Mouse (Mus musculus) adrenal gland, postnatal 36 days (tissue): ENCODE measurements around the gene Pcdh15. TPM values are rescaled to one million over a fixed set of nuclear protein-coding genes. Genes with fewer than 3 reads are reported as not detected.
A peak's percentile ranks its signal among the peaks of the same experiment; 100 is the strongest.

Experiments used
- DNase-seq, 2 experiments: peaks; one replicate each; pipeline ENCODE4 v3.0.0; 2021; ENCODE audit warnings: mixed read lengths in 1 of 2
- total RNA-seq, 2 experiments: library from RNA; stranded (reverse); gene quantifications; 2 replicates each; pipeline ENCODE4 v1.2.3; 2021

Gene Pcdh15
- total RNA-seq, 2 experiments from 2014 or later: 4.1 to 4.3 TPM

DNA sequence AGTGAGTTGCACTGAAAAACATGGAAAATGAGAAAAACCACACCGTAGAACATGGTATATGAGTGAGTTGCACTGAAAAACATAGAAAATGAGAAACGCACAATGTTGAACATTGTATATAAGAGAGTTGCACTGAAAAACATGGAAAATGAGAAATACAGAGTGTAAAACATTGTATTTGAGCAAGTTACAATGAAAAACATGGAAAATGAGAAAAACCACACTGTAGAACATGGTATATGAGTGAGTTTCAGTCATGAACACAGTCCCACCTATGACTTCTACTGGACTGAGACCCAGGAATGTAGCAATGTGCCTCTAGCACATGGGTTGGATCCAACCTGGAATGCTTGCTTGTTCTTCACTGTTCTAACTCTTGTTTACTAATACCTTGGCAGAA is 279.9 kb downstream of the Pcdh15 start:
- DNase-seq: no peak

DNA sequence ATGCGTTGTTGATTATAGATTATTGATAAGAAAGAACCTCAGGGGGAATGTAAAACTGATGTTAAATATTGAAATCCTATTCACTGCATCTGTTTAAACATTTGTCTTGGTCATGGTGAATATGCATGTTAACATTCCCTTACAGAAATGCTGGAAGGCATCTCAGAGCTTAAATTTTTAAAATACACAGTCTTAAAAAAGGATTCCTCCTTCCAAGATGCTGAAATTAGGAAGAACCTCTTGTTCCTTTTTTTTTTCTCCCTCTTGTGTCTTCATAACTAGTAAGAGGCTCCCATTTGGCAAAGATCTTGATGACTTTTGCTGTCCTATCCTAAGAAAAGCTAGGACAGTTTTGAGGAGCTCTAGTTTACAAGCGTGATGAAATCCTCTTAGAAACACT is 284.9 kb downstream of the Pcdh15 start:
- no peak for DNase-seq

DNA sequence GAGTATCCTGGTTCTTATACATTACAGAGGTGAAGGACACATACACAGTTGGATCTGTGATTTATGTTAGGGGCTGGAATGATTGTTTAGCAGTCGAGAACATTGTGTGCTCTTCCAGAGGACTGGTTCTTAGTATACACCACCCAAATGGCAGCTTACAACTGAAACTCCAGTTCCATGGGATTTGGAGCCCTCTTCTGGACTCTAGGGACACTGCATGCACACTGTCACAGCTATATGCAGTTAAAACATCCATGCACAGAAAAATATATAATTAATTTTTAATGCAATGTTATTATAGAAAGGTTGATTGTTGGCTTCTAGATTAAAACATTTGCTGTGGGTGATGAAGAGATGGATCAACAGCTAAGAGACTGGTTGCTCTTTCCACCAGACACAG is 301.3 kb downstream of the Pcdh15 start:
- DNase-seq: peak in 1 of 2 experiments; percentile 2

DNA sequence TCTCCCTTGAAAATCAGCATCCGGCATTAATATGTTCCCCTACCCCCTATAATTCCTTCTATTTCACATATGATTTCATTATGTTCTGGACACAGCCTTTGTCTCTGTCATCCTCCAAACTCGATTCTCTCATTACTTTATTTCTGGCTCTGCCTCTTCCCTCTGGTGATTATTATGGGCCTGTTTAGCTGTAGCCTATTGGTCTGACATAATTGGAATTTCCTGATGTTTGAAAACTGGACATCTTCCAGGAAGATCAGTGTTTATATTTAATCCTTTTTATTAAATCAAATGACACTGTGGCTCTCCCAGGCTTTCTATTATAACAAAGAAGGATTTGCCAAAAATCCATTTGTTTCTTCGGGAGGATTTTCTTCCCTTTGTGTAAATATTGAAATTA is 326.3 kb downstream of the Pcdh15 start:
- no peak for DNase-seq

DNA sequence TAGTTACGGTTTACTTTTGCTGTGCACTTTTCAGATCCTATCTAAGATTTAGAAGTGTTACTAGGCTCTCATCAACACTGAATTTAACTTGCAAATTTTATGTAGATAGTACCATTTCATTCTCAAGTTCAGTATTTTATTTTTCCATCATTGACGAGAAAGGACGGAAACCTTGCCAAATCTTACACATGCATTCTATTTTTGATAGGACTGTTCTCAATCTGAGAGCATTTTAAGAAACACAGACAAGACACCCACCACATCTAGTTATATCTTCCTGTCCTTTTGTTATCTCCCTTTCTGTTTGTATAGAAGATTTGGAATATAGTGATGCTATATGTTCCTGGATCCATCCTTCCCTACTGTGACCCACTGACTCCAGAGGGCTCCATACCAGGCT is 332.2 kb downstream of the Pcdh15 start:
- no peak for DNase-seq

DNA sequence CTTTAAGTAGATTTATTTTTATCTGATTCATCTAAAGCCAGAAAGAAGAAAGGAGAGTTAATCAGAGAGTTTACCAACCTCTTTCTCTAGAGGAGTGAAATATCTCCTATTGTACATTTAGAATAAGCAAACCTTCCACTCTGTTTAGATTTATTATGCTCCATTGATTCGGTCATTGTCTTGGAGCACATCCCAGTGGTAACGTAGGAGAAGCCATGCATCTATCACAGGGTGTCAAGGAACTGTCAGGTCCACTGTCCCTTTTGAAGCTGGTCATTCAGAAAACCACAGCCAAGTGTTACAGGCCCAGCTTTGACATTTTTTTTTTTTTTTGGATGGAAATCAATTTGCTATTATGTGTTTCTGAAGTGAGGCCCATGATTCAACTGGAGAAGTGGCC is 384.9 kb downstream of the Pcdh15 start:
- DNase-seq: peak; percentile 4 to 8

DNA sequence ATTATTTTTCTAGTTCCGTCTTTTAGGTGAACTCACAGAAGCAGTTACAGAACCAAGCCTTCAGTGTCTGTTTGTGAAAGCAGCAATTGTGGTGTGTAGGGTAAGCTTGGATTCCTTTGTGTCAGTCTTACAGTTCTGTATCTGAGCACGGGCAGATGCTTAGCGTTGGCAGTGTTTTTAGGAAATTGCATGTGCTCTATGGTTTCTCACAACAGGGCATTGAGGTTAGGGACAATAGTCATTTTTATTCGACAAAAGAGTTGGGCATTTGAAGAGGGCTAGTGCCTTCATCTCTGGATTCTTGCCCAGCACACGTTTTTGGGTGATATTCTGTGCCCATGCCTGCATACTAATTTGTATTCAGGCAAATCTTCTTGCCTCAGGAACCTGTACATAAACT is 392.5 kb downstream of the Pcdh15 start:
- no peak for DNase-seq

DNA sequence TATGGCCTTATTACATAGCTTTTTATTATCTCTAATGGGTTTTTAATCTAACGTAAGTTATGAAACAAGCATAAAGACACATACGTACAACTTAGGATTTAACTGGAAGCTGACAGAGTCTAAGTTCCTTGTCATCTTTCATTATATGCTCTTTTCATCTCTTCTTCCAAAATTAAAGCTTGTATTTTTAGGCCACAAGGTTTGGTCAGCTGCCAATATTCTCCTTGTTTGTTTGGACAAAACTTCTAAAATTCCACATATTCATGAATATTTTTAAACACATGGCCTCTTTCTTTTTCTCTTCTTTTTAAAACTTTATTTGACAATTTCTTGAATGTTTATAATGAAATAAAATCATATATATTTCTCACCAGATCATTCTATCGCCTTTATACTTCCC is 415.7 kb downstream of the Pcdh15 start:
- no peak for DNase-seq

DNA sequence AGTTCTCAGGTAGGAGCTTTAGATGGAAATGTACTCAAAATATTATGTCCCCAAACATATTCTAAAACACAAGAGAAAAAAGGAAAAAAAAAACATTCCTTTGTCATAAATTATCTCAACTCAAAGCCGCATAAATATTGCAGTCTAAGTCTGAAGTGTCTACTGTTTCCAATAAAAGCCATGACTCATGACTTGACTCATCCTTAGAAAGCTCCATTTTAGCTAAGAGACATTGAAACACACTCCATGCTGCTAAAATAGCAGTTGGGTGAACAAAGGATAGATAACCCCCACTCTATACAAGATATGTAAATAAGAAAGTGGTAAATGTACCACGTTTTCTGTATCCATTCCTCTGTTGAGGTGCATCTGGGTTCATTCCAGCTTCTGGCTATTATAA is 416.6 kb downstream of the Pcdh15 start:
- no peak for DNase-seq

DNA sequence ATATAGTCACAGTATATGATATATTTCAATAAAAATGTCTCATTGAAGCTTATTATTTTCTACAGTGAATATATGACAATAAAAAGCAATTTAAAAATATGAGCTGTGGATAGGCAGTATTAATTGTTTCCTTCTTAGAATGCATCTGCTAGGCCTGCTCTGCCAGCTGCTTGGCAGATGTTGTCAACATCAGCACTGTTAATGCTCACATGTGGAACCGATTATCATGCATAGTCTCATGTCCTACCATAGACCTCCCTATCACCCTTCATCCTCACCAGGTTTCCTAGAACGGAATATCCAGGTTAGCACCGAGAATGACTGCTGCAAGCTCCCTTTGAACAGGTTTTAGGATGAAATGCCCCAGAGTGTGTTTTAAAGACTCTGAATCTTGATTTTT is 420.3 kb downstream of the Pcdh15 start:
- DNase-seq: no peak

DNA sequence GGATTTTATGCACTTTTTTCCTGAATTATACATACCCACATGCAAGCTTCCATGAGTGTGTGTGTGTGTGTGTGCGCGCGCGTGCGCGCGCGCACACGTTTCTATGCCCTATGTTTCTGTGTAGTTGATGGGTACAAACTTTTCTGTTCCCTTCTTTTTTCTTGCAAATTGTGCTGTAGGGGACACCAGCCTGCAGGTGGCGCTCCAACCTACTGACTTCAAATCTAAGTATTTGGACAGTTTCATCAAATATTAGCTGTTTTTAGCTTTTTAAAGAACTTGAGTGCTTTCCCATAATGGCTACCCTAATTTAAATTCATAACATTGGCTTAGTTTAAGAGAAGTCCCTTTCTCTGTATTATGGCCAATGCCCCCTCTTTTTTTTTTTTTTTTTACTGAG is 453.7 kb downstream of the Pcdh15 start:
- DNase-seq: peak; percentile 17 to 40

DNA sequence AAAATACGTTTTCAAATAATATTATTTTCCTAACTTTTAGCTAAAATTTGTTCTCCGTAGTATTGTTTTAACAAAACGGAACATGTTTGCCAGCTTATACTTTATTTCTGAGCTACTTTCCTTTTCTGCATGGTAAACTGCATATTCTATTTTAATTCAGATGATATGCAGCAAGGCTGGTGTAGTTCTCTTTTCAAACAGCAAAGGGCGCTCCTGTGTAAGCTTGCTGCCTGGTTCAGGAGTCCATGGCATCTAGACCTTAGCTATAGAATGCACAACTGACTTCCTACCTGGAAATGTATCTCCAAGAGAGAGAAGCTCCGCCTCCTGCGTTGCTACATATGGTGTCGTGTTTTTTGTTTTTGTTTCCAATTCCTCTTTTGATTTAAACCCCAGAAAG is 465.1 kb downstream of the Pcdh15 start:
- peak; percentile 50 to 63 for DNase-seq

DNA sequence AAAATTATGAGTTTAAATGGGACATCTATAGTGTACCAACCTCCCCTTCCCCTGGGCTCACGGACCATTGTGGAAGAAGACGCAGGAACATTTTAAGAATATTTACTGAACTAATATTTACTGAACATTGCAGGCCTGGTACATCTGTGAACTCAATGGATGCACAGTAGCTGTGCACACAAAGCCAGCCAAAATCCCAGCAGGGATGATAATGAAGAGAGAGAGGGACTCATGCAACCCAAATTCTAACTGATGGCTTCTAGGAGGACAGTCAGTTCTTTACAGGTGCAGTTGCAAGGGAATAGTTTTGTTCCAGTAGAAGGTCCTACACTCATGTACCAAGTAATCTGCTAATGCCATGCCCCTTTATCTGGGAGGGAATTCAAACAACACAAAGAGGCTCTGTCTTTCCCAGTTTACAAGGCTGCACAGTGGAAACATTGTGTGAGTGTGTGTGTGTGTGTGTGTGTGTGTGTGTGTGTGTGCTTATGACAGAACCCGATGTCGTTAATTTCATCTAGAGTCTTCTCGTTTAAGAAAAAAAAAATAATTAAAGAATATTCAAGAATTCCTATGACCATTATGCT is 475.7 kb downstream of the Pcdh15 start:
- no peak for DNase-seq

DNA sequence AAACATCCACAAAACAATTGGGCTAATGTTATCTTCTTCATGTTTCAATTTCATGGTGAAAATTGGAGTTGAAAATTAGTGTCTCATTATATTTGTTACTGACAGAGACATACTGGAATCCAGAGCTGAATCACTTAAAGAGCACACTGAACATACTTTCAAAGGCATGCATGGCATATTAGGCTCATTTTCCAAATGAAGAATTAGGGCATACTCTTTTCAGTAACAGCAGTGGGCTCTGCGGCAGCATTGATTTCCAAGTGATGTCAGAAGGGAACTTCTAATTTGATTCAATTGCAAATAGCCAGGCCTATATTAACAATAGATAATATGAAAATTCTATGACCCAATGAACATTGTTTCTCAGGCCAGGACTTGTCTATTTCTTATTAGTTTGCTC is 568.4 kb downstream of the Pcdh15 start:
- DNase-seq: no peak

DNA sequence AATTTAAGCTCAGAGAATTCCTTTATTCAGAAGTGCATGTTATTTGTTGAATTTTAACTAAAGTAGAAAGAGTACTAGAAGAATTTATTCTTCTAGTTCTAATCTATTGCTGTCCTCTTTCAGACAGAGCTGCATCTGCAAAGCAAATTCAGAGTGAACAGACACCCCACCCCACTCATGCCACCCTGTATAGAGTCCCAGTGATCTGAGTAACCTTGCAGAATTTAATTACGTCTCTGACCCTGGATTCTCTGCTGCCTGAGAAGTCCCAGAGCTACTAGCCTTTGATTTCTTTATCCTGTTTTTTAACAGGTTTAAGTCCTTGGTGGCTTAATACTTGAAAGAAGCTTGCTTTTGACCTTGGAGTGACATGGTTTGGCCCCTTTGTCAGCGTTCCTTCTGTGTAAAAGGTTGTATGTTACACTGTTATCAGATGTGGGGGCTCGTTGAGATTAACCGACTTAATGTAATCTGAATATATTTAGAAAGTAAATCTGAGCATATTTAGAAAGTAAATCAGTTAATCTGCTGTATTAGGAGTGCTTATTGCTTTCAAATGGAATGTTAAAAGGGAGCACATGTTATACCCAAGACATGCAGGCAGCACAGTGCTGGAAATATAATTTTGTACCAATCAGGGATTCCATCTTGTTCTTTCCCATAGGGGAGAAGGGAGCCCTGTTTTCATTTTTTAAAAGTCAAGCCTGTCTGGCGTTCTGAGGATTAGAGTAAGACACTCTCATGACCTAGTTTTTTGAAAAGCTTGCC is 601.6 kb downstream of the Pcdh15 start:
- DNase-seq: peak in 1 of 2 experiments; percentile 6

DNA sequence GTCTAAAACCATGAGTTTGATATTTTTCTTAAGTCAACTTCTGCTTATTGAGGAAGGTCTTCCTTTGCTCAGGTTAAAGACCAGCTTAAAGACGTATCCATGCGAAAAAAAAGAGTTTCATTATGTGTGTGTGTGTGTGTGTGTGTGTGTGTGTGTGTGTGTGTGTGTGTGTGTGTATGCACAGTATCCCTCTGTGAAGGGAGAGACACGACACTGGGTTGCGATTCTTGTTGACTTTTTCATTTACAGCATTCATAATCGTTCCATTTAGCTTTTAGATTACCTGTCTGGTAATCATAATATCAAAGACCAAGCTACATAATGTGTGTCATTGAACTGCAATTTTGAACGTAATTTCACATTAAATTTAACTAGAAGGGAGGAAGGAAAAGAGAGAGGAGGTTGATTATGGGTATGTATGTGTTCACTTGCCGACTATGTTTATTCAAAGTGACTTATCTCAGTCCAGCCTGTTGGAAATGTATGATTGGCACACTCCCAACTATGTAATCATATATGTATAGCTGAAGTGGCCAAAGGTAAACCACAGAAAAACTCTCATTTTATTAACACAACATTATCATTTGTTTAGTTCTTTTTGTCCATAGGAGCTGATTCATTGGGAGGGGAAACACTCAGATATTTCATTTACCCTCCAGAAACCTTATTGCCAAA is 626.6 kb downstream of the Pcdh15 start:
- DNase-seq: no peak

DNA sequence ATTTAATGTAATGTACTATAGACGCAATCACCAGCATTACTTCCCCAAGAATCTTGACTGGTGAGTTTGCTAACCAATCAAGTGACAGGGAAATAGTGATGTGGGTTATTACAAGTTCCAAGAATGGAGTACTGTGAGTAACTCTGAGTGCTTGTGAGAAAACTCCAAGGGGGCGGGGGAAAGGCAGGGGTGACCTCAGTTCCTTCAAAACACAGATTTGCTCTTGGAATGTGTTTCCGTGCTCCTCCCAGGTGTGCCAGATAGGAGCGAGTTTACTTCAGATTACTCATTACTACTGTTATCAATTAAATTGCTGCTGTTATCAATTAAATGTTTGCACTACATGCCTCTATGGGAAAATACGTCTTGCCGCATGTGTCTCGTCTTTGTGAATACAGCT is 634.1 kb downstream of the Pcdh15 start:
- no peak for DNase-seq

DNA sequence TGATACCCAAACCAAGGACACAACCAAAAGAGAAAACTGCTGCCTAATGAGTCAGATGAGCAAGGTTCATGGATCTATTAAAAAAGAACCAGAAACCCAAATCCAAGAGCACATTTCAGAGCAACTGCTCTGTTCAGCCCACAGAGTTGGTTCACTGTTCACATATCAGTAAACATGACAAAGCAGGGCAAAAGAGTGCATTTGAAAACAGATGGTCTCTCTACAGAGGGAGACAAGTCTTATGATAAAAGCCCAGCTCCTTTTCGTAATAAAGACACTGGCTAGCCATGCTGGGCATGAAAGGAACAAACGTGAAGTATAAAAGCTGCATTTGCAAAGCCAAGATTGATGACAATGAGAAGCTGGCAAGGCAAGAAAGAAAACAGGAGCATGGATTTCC is 649.9 kb downstream of the Pcdh15 start:
- peak in 1 of 2 experiments; percentile 17 for DNase-seq

DNA sequence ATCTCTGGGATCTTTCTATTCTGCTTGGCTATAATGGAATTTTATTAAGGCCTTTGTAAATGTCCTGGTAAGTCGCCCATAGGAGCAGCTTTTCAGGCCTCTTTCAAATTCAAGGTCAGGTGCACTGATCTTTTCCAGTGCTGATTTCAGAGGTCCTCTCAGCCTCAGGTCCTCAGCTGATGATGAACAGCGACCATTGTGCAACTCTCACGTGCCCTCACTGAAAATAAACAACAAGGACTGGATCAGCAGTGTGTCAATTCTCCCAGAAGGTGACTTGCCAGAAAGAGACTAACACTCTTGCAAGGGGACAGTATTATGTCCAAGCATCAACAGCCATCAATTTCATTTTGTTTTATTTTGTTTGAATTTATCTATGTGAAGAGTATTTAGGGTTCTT is 654.7 kb downstream of the Pcdh15 start:
- DNase-seq: peak; percentile 16 to 57

DNA sequence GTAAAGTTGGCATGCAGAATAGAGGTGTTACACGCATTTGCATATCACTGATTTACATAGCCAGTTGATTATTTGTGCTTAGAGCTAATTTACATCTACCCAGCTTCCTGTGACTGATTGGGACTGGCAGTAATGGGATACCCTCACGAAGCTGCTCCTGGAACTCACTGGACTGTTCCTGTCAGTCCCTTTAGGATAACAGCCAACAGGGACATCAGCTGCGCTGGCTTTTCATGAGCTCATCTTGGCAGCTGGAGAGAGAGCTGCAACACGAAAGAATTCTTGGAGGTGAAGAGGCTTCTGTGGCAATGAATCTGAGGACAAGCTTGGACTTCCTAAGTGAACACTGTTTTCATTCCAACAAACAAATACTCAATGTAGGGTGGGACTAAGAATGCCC is 683.8 kb downstream of the Pcdh15 start:
- DNase-seq: no peak

DNA sequence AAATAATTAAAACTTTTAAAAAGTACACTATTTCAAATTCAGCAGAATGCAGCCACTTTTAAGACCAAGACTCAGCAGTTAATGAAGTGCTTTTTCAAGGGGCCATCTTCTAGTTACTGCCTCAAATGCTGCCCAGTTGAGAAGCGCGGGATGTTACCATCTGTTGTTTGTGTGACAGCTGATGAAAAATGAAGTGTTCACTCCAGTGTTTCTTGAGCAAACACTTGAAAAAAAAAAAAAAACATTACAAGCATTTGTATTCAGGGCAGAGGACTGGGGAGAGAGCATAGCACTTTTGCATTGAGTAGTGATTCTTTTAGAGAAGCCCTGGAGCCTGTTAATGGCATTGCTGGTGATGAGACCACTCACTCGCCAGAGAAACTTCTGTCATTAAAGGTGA is 689.0 kb downstream of the Pcdh15 start:
- no peak for DNase-seq

DNA sequence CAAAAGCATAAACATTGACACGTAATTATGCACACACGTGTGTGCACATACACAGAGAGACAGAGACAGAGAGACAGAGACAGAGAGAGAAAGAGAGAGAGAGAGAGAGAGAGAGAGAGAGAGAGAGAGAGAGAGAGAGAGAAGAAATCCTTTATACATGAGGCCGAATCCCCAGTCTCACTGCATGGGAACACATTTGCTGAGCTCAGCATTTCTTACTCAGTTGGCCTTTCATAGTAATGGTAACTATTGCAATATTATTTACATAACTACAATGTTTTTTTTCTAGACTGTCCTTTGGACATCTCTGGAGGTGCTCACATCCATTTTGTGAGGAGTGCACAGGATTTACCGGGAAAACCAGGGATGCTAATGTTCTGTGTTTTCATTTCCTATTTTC is 705.9 kb downstream of the Pcdh15 start:
- DNase-seq: no peak

DNA sequence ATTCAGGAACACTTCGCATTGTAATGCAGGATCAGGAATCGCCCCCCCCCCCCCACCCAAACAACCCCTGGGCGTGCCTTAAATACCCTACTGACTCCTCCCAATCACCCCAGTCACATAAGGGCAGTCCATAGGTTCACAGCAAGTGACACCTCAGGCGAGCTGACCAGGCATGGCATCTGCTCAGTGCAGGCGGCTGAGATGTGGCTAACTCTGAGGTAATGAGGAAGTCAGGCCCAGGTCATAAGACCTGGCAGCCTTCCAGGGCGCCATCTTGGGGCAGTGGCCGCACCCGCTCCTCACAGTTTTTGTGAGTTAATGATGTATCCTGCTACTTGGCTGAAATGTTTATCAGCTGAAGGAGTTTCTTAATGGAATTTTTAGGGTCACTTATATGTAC is 713.2 kb downstream of the Pcdh15 start:
- DNase-seq: no peak
